Mouse (Mus musculus) stomach, embryonic 16.5 days (tissue): ENCODE data around the gene Cdk19. TPM values are rescaled to one million over a fixed set of nuclear protein-coding genes. Genes with fewer than 3 reads are reported as not detected.

Experiments
- ATAC-seq: fragments of 200-750 bp; cut with Nextera tagmentation; 2 replicates; pipeline ENCODE4 v1.8.0; 2017; ENCODE audit warnings: moderate number of reproducible peaks, moderate TSS enrichment; ENCODE audit not compliant: insufficient read depth, low FRiP score
- H3K27ac ChIP-seq: fragments of 300-500 bp; sonication (generic); 2 replicates; pipeline ENCODE4 v1.5.1; 2014; ENCODE audit warnings: low read length
- H3K27me3 ChIP-seq: fragments of 300-500 bp; sonication (generic); 2 replicates; pipeline ENCODE4 v1.6.1; 2014; ENCODE audit warnings: low read length, control low read depth, mixed read lengths; ENCODE audit not compliant: control insufficient read depth, insufficient read depth
- H3K36me3 ChIP-seq: fragments of 300-500 bp; sonication (generic); 2 replicates; pipeline ENCODE4 v1.6.1; 2014; ENCODE audit warnings: low read length; ENCODE audit not compliant: control insufficient read depth, insufficient read depth
- H3K4me1 ChIP-seq: fragments of 300-500 bp; sonication (generic); 2 replicates; pipeline ENCODE4 v1.6.1; 2014; ENCODE audit warnings: low read length, control low read depth, mixed read lengths; ENCODE audit not compliant: control insufficient read depth, insufficient read depth
- H3K4me2 ChIP-seq: fragments of 300-500 bp; sonication (generic); 2 replicates; pipeline ENCODE4 v1.6.1; 2014; ENCODE audit warnings: low read depth, low read length, mixed read lengths
- H3K4me3 ChIP-seq: fragments of 300-500 bp; sonication (generic); replicated peaks from 2 replicates; pipeline ENCODE4 v1.5.1; 2014; ENCODE audit warnings: mild to moderate bottlenecking, low read length
- H3K9ac ChIP-seq: fragments of 300-500 bp; sonication (generic); 2 replicates; pipeline ENCODE4 v1.6.1; 2014; ENCODE audit warnings: low read length
- H3K9me3 ChIP-seq: fragments of 300-500 bp; sonication (generic); replicated peaks from 2 replicates; pipeline ENCODE4 v1.6.1; 2016; ENCODE audit warnings: low read length, control low read depth; ENCODE audit not compliant: control insufficient read depth
- WGBS: fragments of 180-500 bp; shearing (Covaris S2); extraction: QIAGEN DNeasy Blood & Tissue Kit; methylation state at CpG from one replicate; pipeline ENCODE4 v1.1.7; 2014; 5-methylcytosine and 5-hydroxymethylcytosine counted together
- polyA plus RNA-seq: library from polyadenylated mRNA; unstranded; fragments of >200 nt; fragmentation: Nextera tagmentation; extraction: Ambion mirVana; gene quantifications from 2 replicates; pipeline ENCODE4 v1.2.1, GENCODE M21; 2015

The Cdk19 gene
- polyA plus RNA-seq, 1 experiment from 2014 or later = 8.4 TPM

DNA sequence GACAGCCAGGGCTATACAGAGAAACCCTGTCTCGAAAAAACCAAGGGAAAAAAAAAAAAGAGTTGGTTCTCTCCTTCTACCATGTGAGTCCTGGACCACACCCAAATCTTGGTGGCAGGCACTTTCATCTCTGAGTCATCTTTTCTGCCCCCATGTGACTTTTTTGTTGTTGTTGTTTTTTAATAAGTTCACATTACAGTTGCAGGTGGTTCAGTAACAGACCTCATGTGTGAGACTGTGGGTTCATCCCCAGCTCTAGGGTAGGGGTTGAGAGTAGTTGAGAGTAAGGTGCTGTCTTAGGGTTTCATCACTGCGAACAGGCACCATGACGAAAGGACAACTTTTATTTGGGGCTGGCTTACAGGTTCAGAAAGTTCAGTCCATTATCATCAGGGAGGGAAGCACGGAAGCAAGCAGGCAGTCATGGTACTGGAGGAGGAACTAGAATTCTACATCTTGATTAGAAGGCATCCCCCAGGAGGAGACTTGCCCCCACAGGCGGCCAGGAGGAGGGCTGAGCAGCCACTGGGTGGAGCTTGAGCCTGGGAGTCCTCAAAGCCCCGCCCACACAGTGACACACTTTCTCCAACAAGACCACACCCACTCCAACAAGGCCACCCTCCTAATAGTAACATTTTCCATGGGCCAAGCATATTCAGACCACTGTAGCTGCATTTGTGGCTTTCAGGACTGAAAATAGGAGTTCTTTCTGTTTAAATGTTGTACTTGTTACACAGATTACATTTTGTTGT, 29.3 kb upstream of the Cdk19 start:
- peaks cover 4% of the 10 kb centered on the region; the same call in 1 of the 2 replicates for H3K4me1 ChIP-seq
- H3K27me3 ChIP-seq = no peaks in the 10 kb centered on the region
- WGBS = 57% methylated on average over 6 of the region's 6 CpGs
- no peaks in the 10 kb centered on the region for H3K36me3 ChIP-seq
- no peak overlapping the region for H3K4me3 ChIP-seq
- no peak overlapping the region for H3K27ac ChIP-seq
- H3K9ac ChIP-seq = no peak overlapping the region
- no peak for ATAC-seq
- 0 out of 2 replicates have a peak, but pooled peaks cover 5% of the 10 kb centered on the region for H3K9me3 ChIP-seq
- H3K4me2 ChIP-seq = no peak overlapping the region

DNA sequence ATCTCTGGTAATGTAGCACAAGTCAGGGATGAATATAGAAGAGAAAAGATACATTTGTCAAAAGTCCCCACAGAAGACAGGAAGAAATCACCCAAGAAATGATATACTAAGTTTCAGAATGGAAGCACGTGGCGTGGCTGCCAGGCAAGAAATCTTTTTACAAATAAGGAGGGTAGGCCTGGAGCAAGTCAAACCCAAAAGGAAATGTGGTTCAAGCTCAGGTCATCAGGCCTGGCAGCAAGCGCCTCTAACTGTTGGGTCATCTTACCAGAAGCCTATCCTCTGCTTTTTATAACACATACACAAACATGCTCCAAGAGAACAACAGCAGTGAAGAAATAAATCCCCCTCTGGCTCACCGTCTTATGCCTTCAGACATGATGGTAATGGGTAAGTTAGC, 26.6 kb upstream of the Cdk19 start:
- Histone ChIP-seq H3K27me3 (no peaks in the 10 kb centered on the region), H3K36me3 (no peaks in the 10 kb centered on the region), H3K9ac (no peak overlapping the region), H3K27ac (no peak overlapping the region), H3K4me1 (peaks cover 7% of the 10 kb centered on the region; the same call in 1 of the 2 replicates), H3K9me3 (no peaks in the 10 kb centered on the region), H3K4me3 (no peak overlapping the region), H3K4me2 (no peak overlapping the region)
- WGBS = 53% methylated on average over 4 of the region's 4 CpGs
- ATAC-seq = no peak

DNA sequence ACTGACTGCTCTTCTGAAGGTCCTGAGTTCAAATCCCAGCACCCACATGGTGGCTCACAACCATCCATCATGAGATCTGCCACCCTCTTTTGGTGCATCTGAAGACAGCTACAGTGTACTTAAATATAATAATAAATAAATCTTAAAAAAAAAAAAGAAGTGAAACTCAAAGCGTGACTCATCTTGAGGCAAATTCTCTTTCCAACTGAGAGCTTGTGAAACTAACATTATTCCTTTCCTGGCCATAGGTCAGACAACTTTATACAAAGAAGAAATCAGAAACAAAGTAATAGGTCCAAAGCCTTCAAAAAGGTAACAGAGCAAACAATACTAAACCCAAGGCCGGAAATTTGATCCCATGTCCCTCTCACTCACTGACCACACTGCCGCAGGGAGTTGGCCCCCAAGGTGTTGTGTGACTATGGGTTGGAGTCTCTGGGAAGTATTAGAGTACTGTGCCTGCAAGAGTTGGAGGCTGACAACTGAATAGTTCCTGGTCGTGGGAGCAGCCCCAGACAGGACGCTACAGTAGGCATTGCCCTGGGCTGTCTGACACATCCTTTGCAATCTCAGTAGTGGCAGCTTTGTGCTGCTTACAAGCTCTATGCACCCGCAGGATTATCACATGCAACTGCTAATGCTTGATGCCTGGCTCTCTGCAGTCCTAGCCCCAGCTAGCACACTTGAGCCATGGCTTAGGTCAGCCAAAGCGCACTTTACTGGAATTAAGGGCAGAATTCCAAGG, 22.4 kb upstream of the Cdk19 start:
- H3K4me3 ChIP-seq = no peak overlapping the region
- no peak overlapping the region for H3K9ac ChIP-seq
- 0 out of 2 replicates have a peak, but pooled peaks cover 5% of the 10 kb centered on the region for H3K9me3 ChIP-seq
- H3K27me3 ChIP-seq = no peaks in the 10 kb centered on the region
- no peak overlapping the region for H3K4me2 ChIP-seq
- 37% methylated on average over 7 of the region's 7 CpGs for WGBS
- ATAC-seq = no peak
- no peaks in the 10 kb centered on the region for H3K36me3 ChIP-seq
- H3K4me1 ChIP-seq = peaks cover 7% of the 10 kb centered on the region; the same call in 1 of the 2 replicates
- no peak overlapping the region for H3K27ac ChIP-seq

DNA sequence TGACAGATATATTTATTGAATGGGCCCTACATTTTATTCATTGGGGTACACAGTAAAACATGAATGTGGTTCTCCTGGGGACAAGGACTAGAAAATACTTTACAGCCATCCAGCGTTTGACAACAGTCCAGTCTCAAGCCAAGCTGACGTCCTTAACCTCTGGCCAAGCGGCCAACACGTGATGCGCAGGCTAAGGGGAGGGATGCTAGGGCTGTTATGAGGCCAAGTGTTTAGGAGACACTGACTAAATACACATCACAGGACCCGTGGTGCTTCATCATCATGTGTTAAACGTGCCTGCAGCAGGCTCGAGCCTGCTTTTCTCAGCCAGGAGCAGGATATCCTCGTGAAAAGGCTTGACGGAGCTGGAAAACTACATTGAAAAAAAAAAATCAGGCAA, 19.1 kb upstream of the Cdk19 start:
- no peak overlapping the region for H3K4me2 ChIP-seq
- no peaks in the 10 kb centered on the region for H3K36me3 ChIP-seq
- no peak for ATAC-seq
- no peak overlapping the region for H3K27ac ChIP-seq
- 0 out of 2 replicates have a peak, but pooled peaks cover 3% of the 10 kb centered on the region for H3K4me1 ChIP-seq
- WGBS = 83% methylated on average over 10 of the region's 10 CpGs
- H3K9me3 ChIP-seq = 0 out of 2 replicates have a peak, but pooled peaks cover 5% of the 10 kb centered on the region
- H3K9ac ChIP-seq = no peak overlapping the region
- no peak overlapping the region for H3K4me3 ChIP-seq
- H3K27me3 ChIP-seq = no peaks in the 10 kb centered on the region

DNA sequence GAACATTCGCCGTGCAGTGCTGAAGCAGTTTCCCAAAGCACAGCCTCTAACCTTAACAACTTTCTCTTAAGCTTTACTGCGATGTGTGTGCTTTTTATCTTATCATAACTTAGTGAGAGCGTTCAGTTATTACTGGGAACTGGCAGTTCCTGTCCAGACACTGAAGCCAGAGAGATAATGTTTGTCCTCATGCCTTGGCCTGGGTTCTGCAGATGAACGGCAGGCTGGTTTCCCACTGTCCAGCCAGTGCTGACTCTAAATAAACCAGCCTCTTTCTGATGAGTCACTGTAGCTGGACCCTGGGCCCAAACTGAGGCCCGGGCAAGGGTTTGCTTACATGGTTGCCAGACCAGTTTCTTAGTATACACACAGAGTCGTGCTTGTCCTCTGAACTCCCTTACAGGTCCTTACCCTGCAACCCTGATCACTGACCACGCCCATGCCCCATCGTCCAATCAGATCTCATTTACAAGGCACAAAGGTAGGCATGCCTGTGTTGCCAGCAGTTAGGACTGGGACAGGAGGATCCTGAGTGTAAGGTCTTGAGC, 11.3 kb upstream of the Cdk19 start:
- 0 out of 2 replicates have a peak overlapping the region, but pooled peaks have one; percentile 21 for H3K9ac ChIP-seq
- H3K4me2 ChIP-seq = 0 out of 2 replicates have a peak overlapping the region, but pooled peaks have one; percentile 13
- H3K27me3 ChIP-seq = no peaks in the 10 kb centered on the region
- WGBS = 45% methylated on average over 9 of the region's 9 CpGs
- H3K36me3 ChIP-seq = no peaks in the 10 kb centered on the region
- 0 out of 2 replicates have a peak, but pooled peaks cover 3% of the 10 kb centered on the region for H3K4me1 ChIP-seq
- no peak overlapping the region for H3K4me3 ChIP-seq
- peak overlapping the region; percentile 88 for H3K27ac ChIP-seq
- peak; percentile 97 for ATAC-seq
- H3K9me3 ChIP-seq = no peaks in the 10 kb centered on the region; the same call in 1 of the 2 replicates

DNA sequence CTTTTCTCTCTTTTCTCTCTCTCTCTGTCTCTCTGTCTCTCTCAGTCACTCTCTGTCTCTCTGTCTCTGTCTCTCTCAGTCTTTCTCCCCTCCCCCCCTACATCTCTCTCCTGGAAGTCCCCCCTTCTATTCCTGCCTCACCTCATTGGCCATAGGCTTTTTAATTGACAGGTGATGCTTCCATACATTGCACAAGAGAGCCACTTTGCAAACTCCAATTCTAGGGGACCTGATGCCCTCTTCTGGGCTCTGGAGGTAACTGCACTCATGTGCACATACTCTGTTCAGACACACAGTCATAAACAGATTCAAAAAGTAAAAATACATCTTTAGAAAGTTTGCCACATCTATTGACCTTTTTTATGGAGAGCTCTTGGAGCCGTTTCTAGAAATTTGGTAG, 9.1 kb upstream of the Cdk19 start:
- Histone ChIP-seq H3K9ac (no peak overlapping the region), H3K4me3 (no peak overlapping the region), H3K4me1 (0 out of 2 replicates have a peak, but pooled peaks cover 3% of the 10 kb centered on the region), H3K36me3 (no peaks in the 10 kb centered on the region), H3K9me3 (no peaks in the 10 kb centered on the region; the same call in 1 of the 2 replicates), H3K27ac (no peak overlapping the region), H3K27me3 (no peaks in the 10 kb centered on the region), H3K4me2 (no peak overlapping the region)
- WGBS = 87% methylated on average over 1 of the region's 1 CpGs
- ATAC-seq = no peak

DNA sequence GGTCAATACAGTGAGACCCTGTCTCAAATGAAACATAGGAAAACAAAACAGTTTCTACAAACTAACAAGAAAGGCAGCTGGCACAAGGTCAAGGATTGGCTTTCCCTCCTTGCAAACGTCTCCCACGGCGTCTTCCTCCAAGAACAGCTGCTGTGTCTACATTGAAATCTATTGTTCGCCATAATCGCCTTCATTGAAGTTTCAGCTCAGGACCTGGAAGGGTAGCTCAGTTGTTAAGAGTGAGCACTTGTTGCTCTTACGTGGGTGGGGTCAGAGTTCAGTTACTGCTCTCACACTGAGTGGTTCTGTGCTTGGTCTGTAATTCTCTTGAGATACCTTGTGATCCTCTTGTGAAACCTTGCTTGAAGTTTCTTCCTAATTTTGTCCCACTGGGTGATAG, 6.5 kb upstream of the Cdk19 start:
- no peak overlapping the region for H3K9ac ChIP-seq

DNA sequence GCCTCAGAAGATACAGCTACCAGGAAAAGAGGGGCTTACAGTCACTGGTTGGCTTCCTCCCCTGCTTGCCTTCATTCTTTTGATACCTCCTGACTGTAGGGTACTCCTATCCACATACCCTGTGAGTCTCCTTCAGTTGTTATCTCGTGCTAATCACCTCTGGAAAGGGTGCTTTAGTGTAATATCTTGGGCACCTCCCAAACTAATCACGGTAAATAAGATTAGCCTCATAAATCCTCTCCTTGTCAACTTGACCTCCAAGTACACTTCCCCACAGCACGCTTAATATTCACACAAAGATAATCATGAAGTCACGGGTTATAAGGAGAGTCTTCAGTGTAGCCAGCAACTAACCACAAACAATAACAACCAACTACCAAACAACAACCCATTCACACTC, 2.7 kb downstream of the Cdk19 start:
- no peak for ATAC-seq
- 55% methylated on average over 4 of the region's 4 CpGs for WGBS
- no peak overlapping the region for H3K4me2 ChIP-seq

More for the DNA sequence above, 6.5 kb upstream of the Cdk19 start:
- 0 out of 2 replicates have a peak, but pooled peaks cover 3% of the 10 kb centered on the region for H3K4me1 ChIP-seq
- no peak overlapping the region for H3K4me2 ChIP-seq
- H3K27me3 ChIP-seq = no peaks in the 10 kb centered on the region
- H3K9me3 ChIP-seq = no peaks in the 10 kb centered on the region; the same call in 1 of the 2 replicates
- 76% methylated on average over 6 of the region's 6 CpGs for WGBS
- H3K4me3 ChIP-seq = no peak overlapping the region
- H3K36me3 ChIP-seq = no peaks in the 10 kb centered on the region
- no peak for ATAC-seq
- no peak overlapping the region for H3K27ac ChIP-seq

More for the DNA sequence above, 2.7 kb downstream of the Cdk19 start:
- Histone ChIP-seq H3K9ac (no peak overlapping the region), H3K27ac (no peak overlapping the region), H3K4me3 (no peak overlapping the region), H3K36me3 (no peaks in the 10 kb centered on the region), H3K4me1 (0 out of 2 replicates have a peak, but pooled peaks cover 2% of the 10 kb centered on the region), H3K9me3 (no peaks in the 10 kb centered on the region), H3K27me3 (no peaks in the 10 kb centered on the region)
